Mouse (Mus musculus) lung, postnatal 14 days (tissue): Measurements from ENCODE around the gene Ptp4a2.

Source experiments
- DNase-seq: peaks from one replicate; pipeline ENCODE4 v3.0.0; 2021

Gene Ptp4a2

DNA sequence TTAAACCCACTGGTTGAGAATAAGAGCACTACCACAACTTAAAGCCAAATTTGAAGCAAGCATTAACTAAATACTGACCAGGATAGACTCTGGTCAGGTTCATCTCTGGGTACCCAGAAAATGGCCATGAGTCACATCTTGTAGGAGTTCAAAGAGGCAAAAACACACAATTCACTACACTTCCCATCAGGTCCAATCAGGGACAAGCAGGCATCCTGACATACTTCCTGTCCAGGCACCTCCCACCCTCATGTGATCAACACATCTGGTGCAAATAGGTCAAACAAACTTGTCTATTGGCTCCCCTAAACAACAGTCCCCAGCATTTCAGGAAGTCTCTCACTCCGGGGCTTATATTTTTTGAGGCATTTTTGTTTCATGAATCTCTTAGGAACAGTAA lies 7.7 kb upstream of the Ptp4a2 start:
- DNase-seq = no peak

DNA sequence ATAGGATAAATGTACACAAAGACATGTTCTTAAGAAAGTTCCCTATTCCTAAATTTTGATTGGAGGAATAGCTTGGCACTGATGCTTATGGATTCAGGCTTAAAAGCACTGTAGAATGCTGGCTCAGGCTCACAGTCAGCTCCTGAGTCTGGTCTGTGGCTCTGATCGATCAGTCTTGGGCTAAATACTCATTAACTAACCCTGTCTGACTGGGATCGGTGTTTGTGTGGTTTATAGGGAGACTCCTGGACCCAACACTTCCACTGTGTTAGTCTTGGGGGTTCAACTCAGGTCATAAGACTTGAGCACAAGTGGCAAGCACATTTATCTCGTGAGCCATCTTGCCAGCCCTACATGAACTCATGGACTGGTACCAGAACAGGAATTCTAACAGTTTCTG lies 6.0 kb upstream of the Ptp4a2 start:
- no peak for DNase-seq

- no peak for DNase-seq
Observed at GRCm38 (mm10) chr4:129811605-129812468, 818 bp downstream of the Ptp4a2 start.

GRCm38 (mm10) chr4:129817591-129817990 lies 6.6 kb downstream of the Ptp4a2 start:
- DNase-seq = no peak

- DNase-seq = peak; percentile 45
Observed at GRCm38 (mm10) chr4:129818506-129819195, 7.6 kb downstream of the Ptp4a2 start.

DNA sequence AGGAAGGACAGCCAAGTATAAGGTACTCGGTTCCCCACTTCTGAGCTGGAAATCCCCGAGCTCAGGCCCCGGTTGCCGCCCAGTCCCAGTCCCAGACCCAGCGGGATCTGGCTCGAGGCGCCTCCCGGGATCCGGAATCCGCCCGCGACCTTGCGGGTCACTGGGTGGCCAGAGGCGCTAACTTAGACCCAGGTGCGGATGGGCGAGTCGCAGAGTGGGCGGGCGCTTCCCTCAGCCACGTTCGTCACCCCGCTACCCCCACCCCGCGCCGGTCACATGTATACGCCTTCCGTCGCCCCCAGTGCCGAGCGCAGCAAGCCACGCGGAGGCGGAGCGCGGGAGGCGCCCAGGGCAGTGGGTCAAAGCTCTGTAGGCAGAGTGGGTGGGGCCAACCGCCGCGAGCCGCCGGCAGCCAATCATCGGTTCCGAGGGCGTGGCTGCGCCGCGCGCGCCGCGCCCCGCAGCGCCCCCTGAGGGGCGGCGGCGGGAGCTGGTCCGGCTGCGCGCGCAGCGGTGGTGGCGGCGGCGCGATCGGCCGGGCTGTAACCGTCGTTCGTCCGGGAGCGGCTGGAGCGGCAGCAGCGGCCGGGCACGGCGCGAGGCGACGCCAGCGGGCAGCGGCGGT lies 8.8 kb downstream of the Ptp4a2 start:
- peak; percentile 97 for DNase-seq

DNA sequence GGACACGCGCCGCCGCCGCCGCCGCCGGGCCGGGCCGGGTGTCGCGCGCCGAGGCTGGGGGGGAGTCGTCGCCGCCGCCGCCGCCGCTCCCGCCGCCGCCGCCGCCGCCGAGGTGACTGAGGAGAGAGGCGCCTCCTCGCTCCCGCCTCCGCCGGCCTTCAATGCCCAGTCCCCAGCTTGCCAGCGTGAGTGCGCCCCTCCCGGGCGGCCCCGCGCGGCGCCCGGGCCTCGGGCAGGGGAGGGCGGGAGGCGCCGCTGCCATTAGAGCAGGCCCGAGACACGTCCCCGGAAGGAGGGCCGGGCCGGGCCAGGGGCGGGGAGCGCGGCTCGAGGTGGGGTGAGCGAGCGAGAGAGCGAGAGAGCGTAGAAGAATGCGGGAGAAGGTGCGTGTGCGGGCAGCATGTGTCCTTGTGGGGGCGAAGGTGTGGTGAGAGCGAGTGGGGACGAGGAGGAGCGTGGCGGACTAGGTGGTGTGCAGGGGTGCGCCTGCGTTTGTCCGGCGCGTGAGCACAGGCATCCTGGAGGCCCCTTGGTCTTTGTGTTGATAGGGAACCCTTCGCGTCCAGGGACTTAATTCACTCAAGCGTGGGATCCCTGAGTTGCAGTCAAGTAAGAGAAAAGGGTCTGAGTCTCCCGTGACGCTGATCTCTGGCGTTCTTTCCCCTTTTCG lies 9.5 kb downstream of the Ptp4a2 start:
- peak; percentile 80 for DNase-seq

- no peak for DNase-seq
Observed at GRCm38 (mm10) chr4:129821087-129821616, 10.1 kb downstream of the Ptp4a2 start.

DNA sequence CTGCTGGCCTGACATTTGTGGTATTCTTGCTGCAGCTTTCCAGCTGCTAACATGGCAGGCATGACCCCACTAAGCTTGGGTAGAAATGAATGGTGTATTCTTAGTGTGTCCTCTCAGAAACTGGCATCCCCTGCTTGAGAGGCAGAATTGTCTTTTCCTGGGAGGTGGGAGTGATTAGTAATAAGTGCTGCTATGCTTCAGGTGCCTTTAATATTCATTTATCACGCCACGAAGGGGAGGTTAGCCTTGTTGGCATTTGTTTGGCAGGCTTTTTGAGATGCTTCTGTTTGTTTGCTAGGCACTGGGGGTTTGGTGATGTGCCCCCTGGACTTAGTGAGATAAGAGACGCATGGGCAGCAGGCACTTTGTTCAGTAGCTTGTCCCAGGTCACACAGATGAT lies 11.3 kb downstream of the Ptp4a2 start:
- no peak for DNase-seq

- DNase-seq = no peak
Observed at GRCm38 (mm10) chr4:129823216-129823810, 12.3 kb downstream of the Ptp4a2 start.

DNA sequence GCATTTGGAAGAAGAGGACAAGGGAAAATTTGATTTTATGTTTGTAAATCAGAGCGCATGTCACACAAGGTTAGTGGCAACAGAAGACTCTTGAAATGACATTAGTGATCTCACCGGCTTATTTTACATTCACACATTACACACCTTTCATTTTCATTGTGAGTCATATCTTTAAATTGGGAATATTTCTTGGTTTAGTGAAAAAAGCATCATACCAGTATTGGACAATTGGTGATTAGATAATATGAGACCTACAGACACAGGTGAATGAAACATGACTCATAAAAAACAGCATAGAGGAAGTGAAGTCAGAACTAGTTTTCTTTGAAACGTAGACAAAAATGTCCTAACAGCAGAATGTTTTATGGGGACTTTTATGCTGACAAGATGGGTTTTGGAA lies 16.6 kb downstream of the Ptp4a2 start:
- no peak for DNase-seq

DNA sequence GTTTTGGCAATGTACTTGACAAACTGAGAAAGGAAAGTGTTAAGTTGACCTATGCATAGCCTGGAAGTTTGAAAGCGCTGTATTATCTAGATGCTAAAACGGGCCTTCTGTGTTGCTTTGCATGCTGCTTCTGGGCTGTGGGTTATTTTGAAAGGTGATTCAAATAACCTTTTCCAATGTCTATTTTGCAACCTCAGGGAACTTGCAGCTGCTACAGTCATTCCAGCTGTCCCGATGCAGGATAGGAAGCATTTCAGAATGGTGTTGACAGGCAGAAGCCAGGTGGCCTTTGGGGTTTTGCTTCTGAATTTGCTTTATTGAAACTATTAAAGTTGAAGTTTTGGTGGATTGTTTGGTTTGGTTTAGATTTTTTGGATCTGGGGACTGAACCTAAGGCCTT lies 17.1 kb downstream of the Ptp4a2 start:
- DNase-seq = peak; percentile 59

DNA sequence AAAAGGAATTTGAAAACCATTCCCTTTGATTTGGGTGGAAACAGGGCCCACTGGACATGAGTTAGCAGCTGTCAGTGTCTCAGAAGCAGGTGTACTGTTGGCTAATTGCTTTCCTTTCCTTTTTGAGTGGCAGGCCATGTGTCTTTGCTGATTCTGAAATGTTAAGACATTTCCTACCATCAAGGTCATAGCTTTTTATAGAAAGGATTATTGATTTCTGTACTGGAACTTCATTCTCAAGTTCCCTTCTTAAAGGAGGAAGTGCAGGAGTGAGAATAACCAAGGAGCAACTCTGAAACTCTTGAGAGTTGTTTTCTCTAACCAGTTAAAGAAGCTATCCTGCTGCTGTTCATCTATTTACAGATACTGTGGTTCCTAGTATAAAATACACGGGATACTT lies 18.8 kb downstream of the Ptp4a2 start:
- no peak for DNase-seq

DNA sequence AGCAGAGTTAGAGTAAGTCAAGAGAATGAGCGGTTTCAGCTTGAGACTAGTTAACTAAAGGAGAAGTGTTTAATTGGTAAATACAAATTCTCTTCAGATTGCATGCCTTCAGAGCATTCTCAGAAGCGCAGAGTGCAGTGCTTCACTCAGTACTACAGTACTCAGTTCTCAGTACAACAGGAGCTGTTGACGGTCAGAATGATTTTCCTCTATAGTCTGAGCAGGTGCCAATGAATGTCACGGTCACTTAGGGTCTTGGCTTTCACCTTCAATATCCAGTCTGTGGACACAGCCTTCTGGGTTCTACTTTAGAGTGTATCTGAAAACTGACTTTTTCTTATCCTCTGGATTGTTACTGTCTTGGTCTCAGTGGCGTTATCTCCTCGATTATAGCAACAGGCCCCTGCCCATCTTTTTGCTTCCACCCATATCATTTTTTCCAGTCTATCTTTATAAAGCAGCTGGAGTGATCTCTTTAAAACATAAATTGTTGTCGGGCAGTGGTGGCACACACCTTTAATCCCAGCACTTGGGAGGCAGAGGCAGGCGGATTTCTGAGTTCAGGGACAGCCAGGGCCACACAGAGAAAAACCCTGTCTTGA lies 19.4 kb downstream of the Ptp4a2 start:
- DNase-seq = no peak

GRCm38 (mm10) chr4:129834581-129834980 lies 23.6 kb downstream of the Ptp4a2 start:
- no peak for DNase-seq

DNA sequence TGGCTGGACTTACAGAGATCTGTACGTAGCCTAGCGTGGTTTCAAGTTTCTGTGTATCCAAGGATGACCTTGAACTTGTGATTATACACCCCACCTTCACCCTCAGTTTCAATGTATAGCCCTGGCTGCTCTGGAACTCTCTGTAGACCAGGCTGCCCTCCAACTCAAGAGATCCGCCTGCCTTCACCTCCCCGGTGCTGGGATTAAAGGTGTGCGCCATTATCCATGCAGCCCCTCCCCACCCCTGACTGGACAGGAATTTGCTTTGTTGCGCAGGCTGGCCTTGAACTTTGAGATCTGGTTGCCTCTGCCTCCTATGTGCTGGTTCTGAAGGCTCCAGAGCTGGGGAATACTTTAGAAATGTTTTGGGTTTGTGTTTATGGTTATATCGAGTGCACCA lies 24.3 kb downstream of the Ptp4a2 start:
- DNase-seq = no peak

DNA sequence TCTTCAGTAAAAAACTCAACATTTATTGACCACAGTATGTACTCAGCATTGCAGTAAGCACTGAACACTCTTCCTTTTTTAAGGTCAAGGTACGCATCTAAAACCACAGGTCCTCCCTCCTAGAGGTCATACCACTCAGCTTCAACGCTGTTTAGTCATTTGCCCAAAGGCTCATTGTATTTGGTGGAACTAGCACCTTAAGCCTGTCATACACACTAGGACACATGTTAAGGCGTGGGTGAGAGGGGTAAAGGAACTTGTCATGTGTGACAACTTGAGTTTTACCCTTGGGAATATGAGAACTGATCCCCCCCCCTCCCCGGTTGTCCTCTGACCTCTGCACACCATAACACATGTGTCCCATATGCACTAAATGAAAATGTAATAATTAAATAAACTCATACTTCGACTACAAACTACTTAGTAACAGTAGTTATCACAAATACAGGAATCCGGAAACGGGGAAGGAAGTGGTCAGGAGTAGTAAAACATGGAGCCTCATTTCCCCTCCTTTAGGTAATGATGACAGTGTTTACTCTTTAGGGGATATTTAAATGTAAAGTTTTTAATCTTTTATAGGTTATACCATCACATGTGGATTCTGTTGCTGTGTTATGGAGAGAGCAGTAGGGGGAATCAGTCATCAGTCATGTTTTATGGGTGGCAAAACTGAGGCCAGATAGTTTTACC lies 29.0 kb downstream of the Ptp4a2 start:
- DNase-seq = no peak

DNA sequence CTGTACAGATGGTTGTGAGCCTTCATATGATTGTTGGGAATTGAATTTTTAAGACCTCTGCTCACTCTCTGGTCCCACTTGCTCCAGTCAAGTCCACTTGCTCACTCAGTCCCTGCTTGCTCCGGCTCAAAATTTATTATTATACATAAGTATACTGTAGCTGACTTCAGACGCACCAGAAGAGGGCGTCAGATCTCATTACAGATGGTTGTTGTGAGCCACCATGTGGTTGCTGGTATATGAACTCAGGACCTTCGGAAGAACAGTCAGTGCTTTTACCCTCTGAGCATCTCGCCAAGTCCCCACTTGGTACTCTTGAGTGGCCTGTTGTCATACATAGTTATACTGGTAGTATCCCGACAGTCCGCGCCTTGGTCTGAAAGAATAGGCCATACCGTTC lies 35.8 kb downstream of the Ptp4a2 start:
- DNase-seq = no peak

DNA sequence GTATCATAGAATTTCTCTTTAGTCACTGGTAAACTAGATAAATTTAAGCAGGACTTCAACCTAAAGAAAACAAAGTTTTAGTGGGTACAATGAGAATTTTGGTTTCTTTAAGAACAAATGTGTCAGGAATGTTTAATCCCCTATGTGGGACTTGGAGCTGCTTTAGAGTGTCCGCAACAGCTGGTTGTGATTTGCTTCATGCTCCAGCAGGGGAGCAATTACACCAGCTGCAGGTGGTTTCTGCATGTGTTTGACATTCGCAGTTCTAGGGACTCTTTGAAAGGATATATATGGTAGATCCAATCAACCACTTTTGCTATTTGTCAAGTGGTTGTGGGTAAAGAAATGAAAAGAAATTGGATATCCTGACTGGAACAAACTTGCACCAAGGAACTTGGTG lies 39.5 kb downstream of the Ptp4a2 start:
- DNase-seq = no peak

GRCm38 (mm10) chr4:129851861-129852260 lies 40.8 kb downstream of the Ptp4a2 start:
- DNase-seq = no peak

DNA sequence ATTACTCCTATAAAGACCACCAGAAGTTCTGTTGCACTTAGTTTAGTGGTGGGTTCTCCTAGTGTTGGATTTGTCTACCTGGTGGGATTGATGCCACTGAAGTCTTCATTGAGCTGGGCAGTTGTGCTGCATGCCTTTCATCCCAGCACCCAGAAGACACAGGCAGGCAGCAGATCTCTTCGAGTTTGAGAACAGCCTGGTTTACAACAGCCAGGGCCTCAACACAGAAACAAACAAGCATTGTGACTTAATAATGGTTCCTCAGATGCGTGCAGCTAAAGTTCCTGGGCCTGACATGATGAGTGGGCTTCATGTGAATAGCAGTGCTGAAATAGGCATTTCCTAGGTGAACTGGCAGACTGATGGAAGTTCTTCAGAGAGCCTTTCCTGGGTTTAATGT lies 42.0 kb downstream of the Ptp4a2 start:
- DNase-seq = no peak

DNA sequence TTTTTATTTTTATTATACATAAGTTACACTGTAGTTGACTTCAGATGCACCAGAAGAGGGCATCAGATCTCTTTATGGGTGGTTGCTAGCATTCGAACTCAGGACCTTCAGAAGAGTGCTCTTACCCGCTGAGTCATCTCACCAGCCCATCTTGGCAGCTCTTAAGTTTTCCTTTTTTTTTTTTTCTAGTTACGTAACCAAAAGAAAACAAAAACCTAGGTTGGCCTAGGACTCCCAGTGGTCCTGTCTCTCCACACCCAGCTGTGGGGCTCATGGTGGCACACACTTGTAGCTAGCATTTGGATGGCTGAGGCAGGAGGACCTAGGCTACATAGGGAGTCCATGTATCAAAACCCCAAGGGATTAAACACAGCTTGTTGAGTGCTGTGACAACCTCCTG lies 43.0 kb downstream of the Ptp4a2 start:
- DNase-seq = no peak
